ENCODE assay signal across 8 mouse cellular contexts in genomic region chr13:52628602-52629001, GRCm38 (mm10). TPM values are rescaled to one million over a fixed set of nuclear protein-coding genes. Genes with fewer than 3 reads are reported as not detected.
DNase-seq lines count a peak whose midpoint lies in the region; ATAC-seq and TF ChIP-seq lines count a peak whose summit lies in the region.

No protein-coding gene starts in this region.

- H3K9ac ChIP-seq in liver, adult 2 months (ENCODE audit: low read depth, low read length), result no peak overlapping the region
- no peak overlapping the region for H3K9ac ChIP-seq in liver, embryonic 12.5 days
- H3K9ac ChIP-seq in hindbrain, embryonic 16.5 days (ENCODE audit: low read depth, low read length), result no peak overlapping the region
- no peak overlapping the region for H3K9ac ChIP-seq in limb, embryonic 11.5 days (ENCODE audit: low read length)
- H3K9ac ChIP-seq in neural tube, embryonic 13.5 days, result no peak overlapping the region

- TF ChIP-seq POLR2A in liver, adult 2 months (IDR thresholded peaks at IDR 0.05; ENCODE audit: extremely low read depth, insufficient read depth, low read length), result no peak
- no peak for TF ChIP-seq POLR2A in cortical plate, adult 2 months (IDR thresholded peaks at IDR 0.05; ENCODE audit: extremely low read depth, insufficient read depth, low read length)

- 35% methylated on average over 9 of the region's 9 CpGs for WGBS in liver, adult 2 months
- 50% methylated on average over 9 of the region's 9 CpGs for WGBS in liver, embryonic 12.5 days (ENCODE audit: insufficient replicate concordance)
- WGBS in hindbrain, embryonic 16.5 days, result 28% methylated on average over 9 of the region's 9 CpGs
- 39% methylated on average over 9 of the region's 9 CpGs for WGBS in limb, embryonic 11.5 days
- 35% methylated on average over 9 of the region's 9 CpGs for WGBS in neural tube, embryonic 13.5 days

- H3K9me3 ChIP-seq in liver, embryonic 12.5 days (replicated peaks), result no peaks in the 10 kb centered on the region
- H3K9me3 ChIP-seq in hindbrain, embryonic 16.5 days (ENCODE audit: control insufficient read depth, low read length), result no peaks in the 10 kb centered on the region
- H3K9me3 ChIP-seq in limb, embryonic 11.5 days (ENCODE audit: control insufficient read depth, low read length), result no peaks in the 10 kb centered on the region
- H3K9me3 ChIP-seq in neural tube, embryonic 13.5 days, result no peaks in the 10 kb centered on the region

- H3K36me3 ChIP-seq in liver, adult 2 months (ENCODE audit: control insufficient read depth, insufficient read depth, low read length), result no peaks in the 10 kb centered on the region
- H3K36me3 ChIP-seq in liver, embryonic 12.5 days, result peaks cover 3% of the 10 kb centered on the region
- H3K36me3 ChIP-seq in hindbrain, embryonic 16.5 days (ENCODE audit: control insufficient read depth, insufficient read depth, low read length), result no peaks in the 10 kb centered on the region
- no peaks in the 10 kb centered on the region for H3K36me3 ChIP-seq in limb, embryonic 11.5 days (ENCODE audit: control insufficient read depth, insufficient read depth, low read length)
- H3K36me3 ChIP-seq in neural tube, embryonic 13.5 days, result no peaks in the 10 kb centered on the region

- no peaks in the 10 kb centered on the region for H3K79me2 ChIP-seq in liver, adult 2 months (ENCODE audit: control insufficient read depth, insufficient read depth, low read length)

- TF ChIP-seq CTCF in liver, adult 2 months (IDR thresholded peaks at IDR 0.05; ENCODE audit: low read depth, low read length), result peak; percentile 44; the same call in 1 of the 2 replicates
- TF ChIP-seq CTCF in cortical plate, adult 2 months (IDR thresholded peaks at IDR 0.05; ENCODE audit: extremely low read depth, insufficient read depth, low read length), result peak; percentile 88

- ATAC-seq in liver, embryonic 12.5 days, result no peak
- ATAC-seq in hindbrain, embryonic 16.5 days, result peak; percentile 67
- no peak for ATAC-seq in limb, embryonic 11.5 days (ENCODE audit: insufficient number of reproducible peaks, low FRiP score, low TSS enrichment, low read depth)
- ATAC-seq in neural tube, embryonic 13.5 days (ENCODE audit: low read depth), result peak; percentile 23; the same call in 1 of the 2 replicates

- no peak for DNase-seq in liver, adult 2 months (ENCODE audit: extremely low read depth, low read depth, low spot score)
- DNase-seq in WW6 (ENCODE audit: low read depth, low spot score), result peak; percentile 24
- peak; percentile 73 for DNase-seq in limb, embryonic 11.5 days (ENCODE audit: low spot score)
- peak; percentile 80 for DNase-seq in thymus, postnatal 4 days

- no peak overlapping the region for H3K4me2 ChIP-seq in liver, embryonic 12.5 days
- H3K4me2 ChIP-seq in hindbrain, embryonic 16.5 days (ENCODE audit: low read length), result no peak overlapping the region
- no peak overlapping the region for H3K4me2 ChIP-seq in limb, embryonic 11.5 days (ENCODE audit: low read depth, severe bottlenecking)
- no peak overlapping the region for H3K4me2 ChIP-seq in neural tube, embryonic 13.5 days

- no peaks in the 10 kb centered on the region for H3K4me1 ChIP-seq in liver, adult 2 months (ENCODE audit: control insufficient read depth, insufficient read depth, low read length)
- no peaks in the 10 kb centered on the region for H3K4me1 ChIP-seq in liver, embryonic 12.5 days
- no peaks in the 10 kb centered on the region for H3K4me1 ChIP-seq in cortical plate, adult 2 months (ENCODE audit: control insufficient read depth, insufficient read depth, low read length)
- peaks cover 2% of the 10 kb centered on the region; the same call in 1 of the 2 replicates for H3K4me1 ChIP-seq in hindbrain, embryonic 16.5 days (ENCODE audit: control insufficient read depth, insufficient read depth, low read depth, low read length)
- H3K4me1 ChIP-seq in limb, embryonic 11.5 days (ENCODE audit: control insufficient read depth, insufficient read depth, low read length), result no peaks in the 10 kb centered on the region
- H3K4me1 ChIP-seq in neural tube, embryonic 13.5 days (replicated peaks), result no peaks in the 10 kb centered on the region

- no peak overlapping the region for H3K27ac ChIP-seq in liver, adult 2 months (replicated peaks; ENCODE audit: insufficient read depth, low read depth, low read length)
- H3K27ac ChIP-seq in liver, embryonic 12.5 days, result no peak overlapping the region
- no peak overlapping the region for H3K27ac ChIP-seq in cortical plate, adult 2 months (ENCODE audit: insufficient read depth, low read length)
- H3K27ac ChIP-seq in hindbrain, embryonic 16.5 days (ENCODE audit: low read depth, low read length), result no peak overlapping the region
- H3K27ac ChIP-seq in limb, embryonic 11.5 days (replicated peaks; ENCODE audit: low read depth, low read length), result no peak overlapping the region
- no peak overlapping the region for H3K27ac ChIP-seq in neural tube, embryonic 13.5 days (replicated peaks)

- H3K4me3 ChIP-seq in liver, adult 2 months (ENCODE audit: insufficient read depth, low read depth, low read length), result no peak overlapping the region
- no peak overlapping the region for H3K4me3 ChIP-seq in liver, embryonic 12.5 days
- no peak overlapping the region for H3K4me3 ChIP-seq in cortical plate, adult 2 months (ENCODE audit: insufficient read depth, low read length)
- no peak overlapping the region for H3K4me3 ChIP-seq in hindbrain, embryonic 16.5 days (ENCODE audit: low read length)
- no peak overlapping the region for H3K4me3 ChIP-seq in limb, embryonic 11.5 days (ENCODE audit: low read depth, low read length)
- no peak overlapping the region for H3K4me3 ChIP-seq in neural tube, embryonic 13.5 days

- H3K27me3 ChIP-seq in liver, adult 2 months (ENCODE audit: control insufficient read depth, insufficient read depth, low read length), result no peaks in the 10 kb centered on the region
- no peaks in the 10 kb centered on the region for H3K27me3 ChIP-seq in liver, embryonic 12.5 days (replicated peaks)
- 0 out of 2 replicates have a peak, but pooled peaks cover 2% of the 10 kb centered on the region for H3K27me3 ChIP-seq in hindbrain, embryonic 16.5 days (replicated peaks; ENCODE audit: control insufficient read depth, insufficient read depth, low read length)
- H3K27me3 ChIP-seq in limb, embryonic 11.5 days (ENCODE audit: control insufficient read depth, insufficient read depth, low read length), result no peaks in the 10 kb centered on the region
- H3K27me3 ChIP-seq in neural tube, embryonic 13.5 days, result no peaks in the 10 kb centered on the region

RNA-seq across cellular contexts. Expression of gene Syk, which starts 45.6 kb away (rescaled TPM):
- total RNA-seq in liver, adult 2 months (2014; rRNA removed), result 3.0 and 4.2 TPM in 2 replicates
- polyA plus RNA-seq in liver, adult 2 months (2012; rRNA removed), result 0.96 and 1.9 TPM in 2 replicates
- 8.5 and 9.8 TPM in 2 replicates for polyA plus RNA-seq in liver, embryonic 12.5 days (2016; fragmentation: Nextera tagmentation; extraction: Ambion mirVana)
- 3.2 and 3.3 TPM in 2 replicates for polyA plus RNA-seq in cortical plate, adult 2 months (2012; rRNA removed)
- 1.1 and 1.4 TPM in 2 replicates for polyA plus RNA-seq in hindbrain, embryonic 16.5 days (2015; fragmentation: Nextera tagmentation; extraction: Ambion mirVana)
- 2.5 TPM in 2 replicates for polyA plus RNA-seq in limb, embryonic 11.5 days (2014; fragmentation: Nextera tagmentation; extraction: Ambion mirVana)
- polyA plus RNA-seq in neural tube, embryonic 13.5 days (2015; fragmentation: Nextera tagmentation; extraction: Ambion mirVana), result 1.5 and 1.7 TPM in 2 replicates

Comparison
In these comparisons a context has a peak if more than half of its experiments do, and no peak if none do; other contexts are left out.
1. ATAC-seq: peak in hindbrain, embryonic 16.5 days (single experiment) and neural tube, embryonic 13.5 days (single experiment); none in liver, embryonic 12.5 days (single experiment) and limb, embryonic 11.5 days (single experiment).